Mouse (Mus musculus): ENCODE measurements around the gene Lurap1.

DNA sequence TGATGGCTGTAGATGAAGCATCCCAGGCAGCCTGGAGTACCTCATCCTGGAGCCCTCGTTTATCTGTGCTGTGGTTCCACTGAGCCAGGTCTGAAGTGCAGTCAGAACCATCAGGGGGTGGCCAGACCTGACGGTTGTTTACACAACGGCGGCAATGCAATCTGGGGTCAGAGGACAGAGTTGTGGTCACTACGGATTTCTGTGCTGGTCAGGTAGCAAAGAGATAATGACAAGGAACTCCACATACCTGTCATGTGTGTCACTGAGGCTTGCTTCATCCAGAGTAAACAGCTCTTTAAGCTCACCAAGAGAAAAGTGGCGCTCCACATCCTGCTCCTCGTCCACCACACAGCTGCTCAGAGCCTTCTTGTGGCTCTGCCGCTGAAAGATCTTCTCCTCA is 53.9 kb downstream of the Lurap1 start:
- TF ChIP-seq CTCF (conservative IDR thresholded peaks at IDR 0.05; ENCODE audit: low read length), result no peak
- no peak for TF ChIP-seq NANOG (IDR thresholded peaks at IDR 0.05; ENCODE audit: borderline replicate concordance, low read length)
